Mouse (Mus musculus): ENCODE results near the gene Traip. TPM values are rescaled to one million over a fixed set of nuclear protein-coding genes. Genes with fewer than 3 reads are reported as not detected.
"Not testable (repeated sequence)": the region's sequence is repeated elsewhere in the genome, so short reads cannot be mapped to it uniquely, and the experiment has no call there.

Traip gene
- total RNA-seq, 2 experiments from 2014 or later = 3.3 to 4.0 TPM

DNA sequence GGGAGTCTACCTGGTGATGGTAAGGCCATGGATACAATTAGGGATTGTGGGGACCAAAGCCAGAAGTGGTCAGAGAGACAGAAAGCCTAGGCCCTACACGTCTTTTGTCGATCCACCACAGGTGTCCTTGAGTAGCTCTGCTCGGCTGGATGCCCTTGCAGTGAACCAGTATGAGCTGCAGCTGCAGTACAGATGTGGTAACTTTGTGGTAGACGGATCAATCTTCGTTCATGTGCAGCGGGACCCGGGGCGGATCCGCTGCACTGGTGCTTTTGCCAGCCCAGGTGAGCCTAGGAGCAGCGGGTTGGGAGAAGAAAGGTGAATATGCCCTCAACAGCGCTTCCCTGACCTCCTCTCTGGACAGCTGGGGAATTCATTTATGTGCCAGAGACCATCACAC lies 43.1 kb downstream of the Traip start:
- DNase-seq = no peak
- intact Hi-C loops (cut with DNase I) = no loop called here

DNA sequence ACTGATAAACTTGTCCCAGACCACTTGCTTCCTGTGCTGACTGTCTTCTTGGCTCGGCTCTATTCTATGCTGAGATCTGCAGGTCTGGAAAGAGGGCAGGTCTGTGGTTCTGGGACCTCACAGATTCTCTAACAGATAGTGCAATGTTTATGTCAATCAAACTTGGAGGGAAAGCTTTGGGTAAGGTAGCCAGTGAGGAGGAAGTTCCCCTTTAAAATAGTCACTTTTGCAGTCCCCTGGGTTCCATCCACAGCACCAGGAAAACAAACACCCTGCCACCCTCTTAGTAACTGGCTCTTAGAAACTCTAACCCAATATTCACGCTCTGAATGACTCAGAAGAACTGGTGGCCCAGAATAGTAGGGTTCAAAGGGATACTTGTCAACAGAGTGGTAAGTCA lies 44.5 kb downstream of the Traip start:
- no peak for DNase-seq
- intact Hi-C loops (cut with DNase I) = no loop called here

DNA sequence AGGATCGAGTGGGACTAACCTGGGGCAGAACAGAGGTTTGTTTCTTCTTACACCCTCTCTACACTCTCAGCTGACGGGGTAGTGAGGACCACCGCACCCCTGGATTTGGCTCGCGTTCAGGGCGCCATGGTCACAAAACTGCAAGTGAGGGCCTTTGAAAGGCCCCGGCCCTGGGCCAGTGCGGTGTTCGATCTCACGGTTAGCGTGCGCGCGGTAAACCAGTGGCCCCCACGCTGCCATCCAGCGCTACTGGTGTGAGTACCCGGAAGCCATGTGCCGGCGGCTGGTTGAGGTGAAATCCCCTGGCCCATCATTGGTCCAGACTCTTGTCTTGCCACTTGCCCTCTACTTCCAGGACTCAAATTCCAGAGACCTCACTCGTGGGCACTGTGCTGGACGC lies 45.6 kb downstream of the Traip start:
- no peak for DNase-seq
- intact Hi-C loops (cut with DNase I) = no loop called here

DNA sequence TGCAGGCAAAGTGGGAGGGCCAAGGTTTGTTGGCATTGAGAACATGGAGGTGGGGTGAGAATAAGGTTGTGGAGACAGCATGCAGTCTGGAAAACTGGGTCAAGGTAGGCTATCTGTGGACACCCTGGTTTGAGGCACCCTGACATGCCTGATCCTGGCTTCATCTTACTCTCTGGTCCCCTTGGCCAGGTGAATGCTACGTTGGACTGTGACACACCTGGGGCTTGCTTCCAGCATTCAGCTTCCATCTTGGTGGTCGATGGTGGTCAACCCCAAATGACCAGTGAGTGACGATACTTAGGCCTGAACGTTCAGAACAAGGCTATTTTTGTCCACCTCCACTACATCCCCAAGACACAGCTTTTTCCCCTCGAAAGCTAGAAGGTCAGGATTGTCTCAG lies 46.1 kb downstream of the Traip start, which contains the start of gene Gm20662:
TSS of gene Gm20662 (plus strand) at position 301 of the 400 bp plus-strand sequence.
- no peak for DNase-seq
- intact Hi-C loops (cut with DNase I) = no loop called here

DNA sequence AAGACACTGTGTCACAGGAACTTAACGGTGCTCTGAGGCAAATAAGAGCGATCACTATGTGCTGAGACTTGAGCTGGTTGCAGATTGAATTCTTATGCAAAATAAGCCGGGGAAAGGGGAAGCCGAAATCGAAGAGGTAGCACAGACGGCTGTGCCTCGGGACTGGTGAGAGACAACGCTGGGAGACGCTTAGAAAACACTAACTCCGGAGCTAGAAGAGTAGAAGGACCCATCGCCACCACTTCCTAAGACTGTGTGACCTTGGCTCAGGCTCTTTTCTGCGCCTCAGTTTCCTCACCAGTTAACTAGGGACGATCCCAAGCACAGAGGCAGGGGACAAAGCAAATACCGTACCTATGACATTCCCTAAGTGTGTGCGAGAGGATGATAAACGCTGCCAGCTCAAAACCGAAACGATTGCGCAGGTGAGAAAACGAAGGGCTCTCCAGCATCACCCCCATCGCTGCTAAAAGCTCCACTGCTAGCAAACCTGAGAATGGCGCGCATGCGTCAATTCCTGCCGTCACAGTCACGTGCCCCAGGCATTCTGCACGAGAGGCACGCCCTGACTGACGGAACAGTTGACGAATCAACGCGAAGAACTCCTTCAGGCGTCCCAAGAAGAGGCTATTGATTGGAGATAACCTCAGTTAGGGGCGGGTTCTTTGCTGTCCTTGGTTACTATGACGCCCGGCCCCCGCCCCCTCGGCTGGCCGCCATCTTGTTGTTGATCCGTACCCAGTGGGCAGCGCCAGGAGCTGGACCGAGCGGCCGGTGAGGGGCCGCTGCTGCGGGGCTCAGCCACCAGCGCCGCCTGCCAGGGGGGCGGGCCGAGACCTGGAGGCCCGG lies 52.2 kb downstream of the Traip start, which contains the start of gene Ip6k1:
TSS of gene Ip6k1 (plus strand) at position 580 of the 849 bp plus-strand sequence.
- peak; percentile 100 for DNase-seq
- intact Hi-C loops (cut with DNase I) = no loop called here

DNA sequence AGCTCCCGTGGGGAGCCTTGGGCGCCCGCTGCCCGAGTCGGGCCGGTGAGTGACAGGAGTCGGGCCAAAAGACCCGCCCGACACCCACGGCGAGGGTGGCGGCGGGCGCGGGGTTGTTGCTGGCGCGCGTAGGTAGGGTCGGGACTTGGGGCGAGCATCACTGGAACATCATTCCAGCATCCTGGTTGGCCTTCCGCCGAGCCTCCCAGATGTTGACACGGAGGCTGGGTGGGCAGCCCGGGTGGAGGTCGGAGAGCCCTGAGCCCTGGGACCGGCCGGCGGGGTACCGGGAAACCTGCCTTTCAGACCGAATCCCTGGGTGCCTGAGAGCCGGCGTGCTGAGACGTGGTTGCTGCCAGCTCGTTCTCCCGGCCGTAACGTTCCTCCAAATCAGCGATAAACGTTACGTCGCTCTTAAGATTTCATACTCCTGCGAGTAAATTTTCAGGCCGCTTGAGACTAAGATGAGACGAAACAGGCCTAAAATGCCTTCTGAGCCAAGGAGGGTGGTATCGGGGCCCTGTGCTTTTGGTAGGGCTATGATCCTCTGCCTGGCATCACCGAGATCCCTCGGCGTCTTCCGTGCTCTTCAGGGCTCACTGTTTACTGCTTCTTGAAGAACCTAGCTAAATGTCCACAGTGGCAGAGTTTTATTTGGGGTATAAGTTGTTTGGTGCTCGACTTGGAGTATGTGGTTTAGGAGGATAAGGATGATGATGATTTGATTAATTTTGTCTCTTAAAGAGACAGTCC lies 53.0 kb downstream of the Traip start:
- DNase-seq = no peak
- intact Hi-C loops (cut with DNase I) = no loop called here

DNA sequence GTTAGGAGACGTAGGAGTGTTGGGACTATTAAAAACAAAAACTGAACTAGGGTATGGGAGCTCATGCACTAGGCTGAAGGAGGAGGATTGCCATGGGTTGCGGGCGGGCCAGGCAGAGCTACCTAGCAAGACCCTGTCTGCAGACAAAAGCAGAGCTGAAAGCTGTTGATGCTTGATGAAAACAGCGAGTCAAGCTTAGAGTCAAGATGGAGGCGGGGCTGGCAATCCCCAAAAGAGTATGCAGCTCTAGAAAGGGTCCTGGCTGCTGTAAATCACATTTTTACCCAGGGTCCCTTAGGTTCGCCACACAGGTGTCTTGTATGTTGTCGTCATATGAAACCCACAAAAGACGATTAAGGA lies 53.6 kb downstream of the Traip start:
- intact Hi-C loops (cut with DNase I) = no loop called here
- peak; percentile 31 to 38 for DNase-seq

DNA sequence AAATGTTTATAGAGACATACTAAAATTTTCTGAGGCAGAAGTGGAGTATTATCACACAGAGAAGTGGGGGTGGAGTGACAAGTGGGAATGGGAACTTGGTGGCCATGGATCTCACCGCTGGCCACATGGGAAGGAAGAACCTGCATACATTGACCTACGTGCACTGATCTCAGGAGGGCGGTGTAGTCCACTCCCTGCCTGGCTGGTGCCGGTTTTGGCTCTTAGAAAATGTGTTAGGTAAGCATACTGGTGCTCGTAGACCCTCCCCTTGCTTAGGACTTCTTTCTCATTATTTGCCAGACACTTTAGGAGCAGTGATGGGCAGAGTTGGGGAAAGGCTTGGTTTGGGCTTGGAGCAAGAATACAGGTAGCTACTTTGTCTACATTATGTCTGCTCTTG lies 58.1 kb downstream of the Traip start:
- no peak for DNase-seq
- intact Hi-C loops (cut with DNase I) = no loop called here

DNA sequence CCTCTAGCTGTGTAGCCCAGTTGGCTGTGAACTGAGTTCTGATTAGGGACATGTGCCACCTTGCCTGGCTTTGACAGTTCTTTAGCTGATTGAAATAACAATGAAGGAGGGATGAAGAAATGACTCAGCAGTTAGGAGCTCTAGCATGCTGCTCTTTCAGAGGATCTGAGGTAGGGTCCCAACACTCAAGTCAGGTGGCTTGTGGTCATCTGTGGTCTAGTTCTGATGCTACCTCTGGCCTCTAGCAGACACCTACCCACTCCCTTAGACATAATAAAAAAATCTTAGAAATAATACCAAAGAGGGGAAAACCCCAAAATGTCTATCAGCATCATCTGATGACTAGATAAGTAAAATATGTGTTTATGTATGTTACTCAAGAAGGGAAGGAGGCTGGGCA lies 60.4 kb downstream of the Traip start:
- intact Hi-C loops (cut with DNase I) = no loop called here
- no peak for DNase-seq

DNA sequence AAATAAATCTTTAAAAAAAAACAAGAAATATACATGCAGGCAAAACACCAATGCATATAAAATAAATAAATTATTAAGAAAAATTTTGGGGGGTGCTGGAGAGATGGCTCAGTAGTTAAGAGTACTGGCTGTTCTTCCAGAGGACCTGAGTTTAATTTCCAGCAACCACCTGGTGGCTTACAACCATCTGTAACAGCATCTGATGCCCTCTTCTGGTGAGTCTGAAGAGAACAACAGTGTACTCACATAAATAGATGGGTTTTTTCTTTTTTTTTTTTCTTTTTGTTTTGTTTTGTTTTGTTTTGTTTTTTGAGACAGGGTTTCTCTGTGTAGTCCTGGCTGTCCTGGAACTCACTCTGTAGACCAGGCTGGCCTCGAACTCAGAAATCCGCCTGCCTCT lies 63.6 kb downstream of the Traip start:
- intact Hi-C loops (cut with DNase I); DNase-seq: not testable (repeated sequence)

DNA sequence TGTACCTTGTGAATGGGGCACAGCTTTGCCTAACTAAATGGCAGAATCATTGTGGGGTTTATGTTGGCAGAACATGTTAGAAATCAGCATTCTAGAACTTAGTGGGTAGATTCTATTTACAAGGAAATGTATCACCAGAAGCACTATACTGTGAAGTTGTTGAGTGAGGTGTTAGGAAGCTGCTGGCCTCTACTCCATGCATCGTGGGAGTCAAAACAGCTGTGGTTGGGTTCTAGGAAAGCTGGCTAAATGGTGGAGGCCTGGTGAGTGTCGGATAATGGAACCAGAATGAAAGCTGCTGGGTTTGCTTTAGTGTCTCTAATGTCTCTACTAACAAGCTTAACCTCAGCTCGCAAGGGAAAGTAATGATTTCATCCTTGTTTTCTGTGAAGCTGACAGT lies 67.2 kb downstream of the Traip start:
- DNase-seq = no peak
- intact Hi-C loops (cut with DNase I) = no loop called here

DNA sequence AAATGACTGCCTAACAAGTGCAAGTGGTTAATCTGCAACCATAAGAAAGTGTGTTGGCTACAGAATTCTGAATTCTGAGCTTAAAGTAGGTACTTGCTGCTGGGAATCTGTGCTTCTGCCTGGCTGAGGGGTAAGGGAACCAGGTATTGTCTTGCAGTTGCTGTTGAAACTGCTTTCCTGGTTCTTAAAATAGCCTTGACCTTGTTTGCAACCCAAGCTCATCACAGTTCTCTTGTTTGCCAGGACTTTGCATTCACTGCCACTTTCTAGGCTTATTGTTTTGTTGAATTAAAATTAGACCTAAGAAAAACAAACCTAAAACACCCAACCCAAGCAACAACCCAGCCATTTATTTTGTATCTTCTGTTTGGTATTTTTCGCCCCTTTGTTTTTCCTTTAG lies 70.8 kb downstream of the Traip start:
- intact Hi-C loops (cut with DNase I) = no loop called here
- DNase-seq = peak; percentile 22 to 28

Other genes with a start within 250 kb of the Traip start
- 10 to 100 TPM; 19.4 to 22.2 TPM for gene Sema3f, start 239.7 kb upstream of the Traip start, total RNA-seq (2021)
- gene Rbm5, start 179.1 kb upstream of the Traip start, total RNA-seq (2021) = 10 to 100 TPM; 57.8 to 66.6 TPM
- 10 to 100 TPM; 34.6 to 38.3 TPM for gene Rbm6, start 76.9 kb upstream of the Traip start, total RNA-seq (2021)
- gene Mon1a, start 62.0 kb upstream of the Traip start, total RNA-seq (2021) = 1 to 10 TPM; 7.6 to 9.6 TPM
- gene Mst1r, start 43.3 kb upstream of the Traip start, total RNA-seq (2021) = 1 to 10 TPM; 2.5 to 3.7 TPM
- gene Actl11, start 21.7 kb upstream of the Traip start, total RNA-seq (2021) = not detected
- gene Camkv, start 14.5 kb upstream of the Traip start, total RNA-seq (2021) = under 1 TPM; 0.14 to 0.37 TPM
- 10 to 100 TPM; 13.4 to 15.7 TPM for gene Uba7, start 25.4 kb downstream of the Traip start, total RNA-seq (2021)
- gene Gm20661, start 32.9 kb downstream of the Traip start, total RNA-seq (2021) = under 1 TPM; 0.36 to 0.50 TPM
- gene Inka1, start 35.7 kb downstream of the Traip start, total RNA-seq (2021) = 10 to 100 TPM; 23.3 to 28.0 TPM
- 1 to 10 TPM; 2.0 TPM for gene Cdhr4, start 42.4 kb downstream of the Traip start, total RNA-seq (2021)
- gene Gm20662, start 46.2 kb downstream of the Traip start, total RNA-seq (2021) = 1 to 10 TPM in 1 of 2 experiments, not detected in 1; 1.3 TPM
- 10 to 100 TPM; 53.4 to 55.2 TPM for gene Ip6k1, start 52.4 kb downstream of the Traip start, total RNA-seq (2021)
- 10 to 100 TPM; 10.7 to 14.7 TPM for gene Gmppb, start 99.1 kb downstream of the Traip start, total RNA-seq (2021)
- gene Amigo3, start 103.0 kb downstream of the Traip start, total RNA-seq (2021) = 1 to 10 TPM; 1.9 to 2.2 TPM
- not detected for gene Mst1, start 130.3 kb downstream of the Traip start, total RNA-seq (2021)
- 10 to 100 TPM; 62.5 to 83.1 TPM for gene Rnf123, start 133.2 kb downstream of the Traip start, total RNA-seq (2021)
- gene Apeh, start 144.5 kb downstream of the Traip start, total RNA-seq (2021) = 10 to 100 TPM; 44.6 to 53.1 TPM
- under 1 TPM; 0.05 to 0.07 TPM for gene Bsn, start 240.2 kb downstream of the Traip start, total RNA-seq (2021)

All from heart, postnatal 10 days (tissue).